Mouse (Mus musculus) c-Kit-positive CD71-positive TER-119-negative erythroid progenitor cells, embryonic 14.5 days (primary cell): ENCODE measurements around the gene Plin1.
A peak's percentile ranks its signal among the peaks of the same experiment; 100 is the strongest.

Experiments used
- DNase-seq: peaks from one replicate; pipeline ENCODE4 v3.0.0-alpha.2; 2013; ENCODE audit warnings: low read depth

The Plin1 gene

DNA sequence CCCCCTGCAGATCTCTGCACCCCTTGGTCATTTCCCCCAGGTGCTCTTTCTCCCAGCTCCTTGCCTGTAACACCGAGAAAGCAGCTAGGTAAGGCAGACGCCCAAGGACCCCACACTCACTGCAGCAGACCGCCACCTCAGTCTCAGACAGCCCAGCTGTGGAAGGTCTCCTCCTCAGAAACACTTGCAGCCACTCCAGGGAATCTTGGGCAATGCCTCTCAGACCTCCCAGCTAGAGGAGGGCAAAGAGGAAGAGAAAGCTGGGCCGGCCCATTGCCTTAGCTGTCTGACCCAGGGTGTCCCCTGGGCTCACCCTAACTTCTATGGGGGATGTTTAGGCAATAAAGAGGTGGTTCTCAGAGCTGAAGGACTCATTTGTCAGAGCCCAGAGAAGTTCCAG lies at the start of gene Plin1:
Gene Plin1 (minus strand): TSS at position 282 of the 400 bp plus-strand sequence.
- DNase-seq: no peak

- no peak for DNase-seq
Observed at GRCm38 (mm10) chr7:79782516-79782855, 49.8 kb upstream of the Plin1 start.

GRCm38 (mm10) chr7:79781826-79782515 lies 49.3 kb upstream of the Plin1 start:
- no peak for DNase-seq

GRCm38 (mm10) chr7:79780647-79781626 lies 48.2 kb upstream of the Plin1 start:
- DNase-seq: peak; percentile 40

GRCm38 (mm10) chr7:79771561-79772512 lies 39.1 kb upstream of the Plin1 start:
- DNase-seq: no peak

- no peak for DNase-seq
Observed at GRCm38 (mm10) chr7:79769664-79770063, 37.0 kb upstream of the Plin1 start.

DNA sequence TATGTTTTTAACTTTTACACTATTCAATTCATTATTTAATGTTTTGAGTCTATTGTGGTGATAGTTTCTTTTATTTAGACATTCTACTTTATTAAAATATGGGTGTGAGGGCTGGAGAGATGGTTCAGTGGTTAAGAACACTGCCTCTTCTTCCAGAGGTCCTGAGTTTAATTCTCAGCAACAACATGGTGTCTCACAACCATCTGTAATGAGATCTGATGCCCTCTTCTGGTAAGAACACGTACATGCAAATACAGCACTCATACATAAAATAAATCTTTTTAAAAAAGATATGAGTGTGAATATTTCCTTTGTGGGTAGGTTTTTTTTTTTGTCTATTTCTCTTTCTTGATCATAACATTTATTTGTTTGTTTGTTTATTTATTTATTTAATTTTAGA lies 33.3 kb upstream of the Plin1 start:
- no peak for DNase-seq

DNA sequence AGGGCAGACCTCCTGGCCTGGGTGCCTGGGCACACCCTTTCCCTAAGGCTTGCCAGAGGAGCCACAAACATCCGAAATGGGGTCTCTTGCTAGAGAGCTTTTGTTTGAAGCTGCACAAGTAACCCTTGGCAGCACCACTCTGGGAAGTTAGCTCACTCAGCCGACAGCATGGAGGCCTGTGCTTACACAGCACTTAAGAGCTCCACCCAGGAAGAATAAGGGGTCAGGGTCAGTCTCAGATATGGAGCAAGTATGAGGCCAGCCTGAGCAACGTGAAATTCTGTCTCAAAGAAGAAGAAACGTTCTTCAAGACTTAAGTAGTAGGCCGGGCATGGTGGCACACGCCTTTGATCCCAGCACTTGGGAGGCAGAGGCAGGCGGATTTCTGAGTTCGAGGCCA lies 29.4 kb upstream of the Plin1 start:
- no peak for DNase-seq

DNA sequence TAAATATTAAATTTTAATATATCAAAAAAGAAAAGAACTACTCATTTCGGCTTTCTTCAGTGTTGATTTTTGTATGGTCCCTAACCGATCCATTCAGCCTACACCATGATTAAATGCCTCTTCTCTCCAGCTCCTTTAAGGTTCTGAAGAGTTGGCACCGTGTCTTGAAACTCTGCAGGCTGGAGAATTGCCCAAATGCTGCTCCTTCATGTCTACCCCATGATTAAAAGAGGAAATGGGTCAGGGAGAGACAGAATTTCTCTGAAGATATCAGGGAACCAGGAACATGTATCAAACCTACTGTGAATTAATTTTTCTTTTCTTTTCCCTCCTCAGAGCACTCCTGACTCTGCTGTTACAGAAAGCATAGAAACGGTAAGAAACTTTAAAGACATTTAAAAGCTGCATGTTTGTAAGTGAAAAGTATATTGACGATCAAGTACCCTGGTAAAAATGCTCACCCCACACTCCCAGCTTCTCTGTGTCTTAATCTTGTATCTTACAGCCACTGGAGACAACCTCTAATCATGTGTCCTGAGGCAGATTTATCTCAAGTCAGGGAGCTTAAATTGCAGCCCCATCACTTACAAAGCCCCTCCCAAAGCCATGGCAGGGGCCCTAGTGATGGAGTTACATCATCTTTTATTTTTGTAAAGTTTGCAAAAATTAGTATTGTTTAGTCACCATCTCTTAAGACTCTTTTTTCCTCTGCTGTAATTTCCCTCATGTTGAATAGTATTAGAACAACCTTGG lies 28.6 kb upstream of the Plin1 start:
- DNase-seq: no peak

DNA sequence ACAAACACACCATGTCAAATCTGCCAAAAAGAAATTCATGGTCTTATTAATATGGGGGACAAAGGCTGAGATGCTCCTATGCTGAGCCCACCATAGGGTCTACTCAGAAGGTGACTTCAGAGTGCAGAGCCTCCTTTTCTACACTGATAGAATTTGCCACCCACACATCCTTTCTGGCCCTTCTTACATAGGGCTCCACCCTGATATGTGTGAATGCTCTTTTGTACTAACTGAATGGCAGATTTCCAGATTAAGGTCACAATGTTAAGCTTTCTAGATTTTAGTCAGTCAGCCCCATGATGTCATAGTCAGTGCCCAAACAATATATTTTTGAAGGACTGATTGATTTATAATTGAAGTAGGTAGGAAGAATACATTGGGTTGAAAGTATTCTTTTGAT lies 27.1 kb upstream of the Plin1 start:
- no peak for DNase-seq

- no peak for DNase-seq
Observed at GRCm38 (mm10) chr7:79758176-79758575, 25.5 kb upstream of the Plin1 start.

DNA sequence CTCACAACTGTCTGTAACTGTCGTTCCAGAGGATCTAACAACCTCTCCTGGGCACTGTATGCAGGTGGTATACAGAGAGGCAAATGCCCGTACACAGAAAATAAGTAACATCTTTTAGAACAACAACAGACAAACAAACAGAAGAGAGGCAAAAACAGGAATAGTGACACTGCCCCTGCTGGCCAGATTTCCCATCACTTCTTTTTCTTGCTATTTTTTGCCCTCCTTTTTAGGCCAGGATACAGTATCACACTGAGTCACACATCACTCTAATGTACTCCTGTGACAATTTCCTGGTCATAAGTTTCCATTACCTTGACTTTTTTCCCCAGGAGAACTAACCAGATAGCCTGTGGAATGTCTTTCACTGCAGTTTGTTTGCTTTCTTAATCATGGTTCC lies 23.6 kb upstream of the Plin1 start:
- no peak for DNase-seq

DNA sequence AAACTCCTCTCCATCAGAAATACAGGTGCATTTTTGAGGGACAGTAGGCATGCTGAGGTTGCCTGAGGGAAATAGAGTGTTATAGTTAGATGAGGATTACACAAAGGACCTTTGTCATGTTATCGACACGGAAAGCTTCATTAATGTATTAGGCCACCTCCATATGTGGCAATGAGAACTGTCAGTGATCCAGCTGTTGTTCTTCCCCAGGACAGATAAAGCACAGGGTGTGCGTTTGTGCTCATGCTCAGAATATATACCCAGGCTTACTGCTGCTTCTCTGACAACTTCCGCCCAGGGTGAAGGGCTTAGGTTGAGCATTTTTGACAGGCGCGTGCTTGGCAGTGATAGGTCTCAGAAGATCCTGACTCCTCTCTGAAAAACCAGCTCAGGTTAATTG lies 16.8 kb upstream of the Plin1 start:
- DNase-seq: no peak

DNA sequence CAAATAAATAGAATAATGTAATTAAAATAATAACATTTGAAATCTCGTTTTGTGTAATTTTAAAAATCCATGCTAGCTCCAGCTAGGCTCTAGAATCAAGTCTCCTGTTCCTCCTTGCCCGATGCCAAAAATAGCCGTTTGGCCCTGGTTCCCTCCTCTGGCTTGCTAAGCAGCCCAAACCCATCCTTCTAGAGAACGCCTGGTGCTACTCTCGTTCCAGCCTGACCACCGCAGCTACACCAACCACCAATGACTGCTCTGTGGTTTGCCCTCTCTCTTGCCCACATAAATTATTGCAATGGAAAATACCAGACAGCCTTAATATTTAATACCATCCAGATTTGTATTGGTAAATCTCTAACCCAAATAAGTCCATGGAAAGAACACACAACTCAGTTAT lies 15.0 kb upstream of the Plin1 start:
- no peak for DNase-seq

DNA sequence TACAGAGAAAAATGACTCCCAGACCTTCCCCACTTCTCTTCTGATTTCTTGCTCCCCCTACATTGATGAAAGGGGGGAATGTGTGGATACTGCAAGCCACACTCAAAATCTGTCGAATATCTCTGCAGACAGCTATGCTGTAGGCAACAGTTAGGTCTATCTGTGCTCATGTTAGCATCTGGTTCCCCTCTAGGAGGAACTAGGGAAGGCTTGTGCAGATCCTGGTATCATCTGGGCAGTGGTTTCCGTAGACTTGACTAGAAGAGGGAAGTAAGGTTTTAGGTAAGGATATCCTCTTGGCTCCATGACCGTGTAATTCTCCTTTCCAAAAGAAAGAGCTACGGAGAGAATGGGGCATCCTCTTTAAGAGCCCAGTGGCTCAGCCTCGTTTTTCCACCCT lies 11.9 kb upstream of the Plin1 start:
- DNase-seq: no peak

GRCm38 (mm10) chr7:79744051-79744450 lies 11.3 kb upstream of the Plin1 start:
- no peak for DNase-seq

DNA sequence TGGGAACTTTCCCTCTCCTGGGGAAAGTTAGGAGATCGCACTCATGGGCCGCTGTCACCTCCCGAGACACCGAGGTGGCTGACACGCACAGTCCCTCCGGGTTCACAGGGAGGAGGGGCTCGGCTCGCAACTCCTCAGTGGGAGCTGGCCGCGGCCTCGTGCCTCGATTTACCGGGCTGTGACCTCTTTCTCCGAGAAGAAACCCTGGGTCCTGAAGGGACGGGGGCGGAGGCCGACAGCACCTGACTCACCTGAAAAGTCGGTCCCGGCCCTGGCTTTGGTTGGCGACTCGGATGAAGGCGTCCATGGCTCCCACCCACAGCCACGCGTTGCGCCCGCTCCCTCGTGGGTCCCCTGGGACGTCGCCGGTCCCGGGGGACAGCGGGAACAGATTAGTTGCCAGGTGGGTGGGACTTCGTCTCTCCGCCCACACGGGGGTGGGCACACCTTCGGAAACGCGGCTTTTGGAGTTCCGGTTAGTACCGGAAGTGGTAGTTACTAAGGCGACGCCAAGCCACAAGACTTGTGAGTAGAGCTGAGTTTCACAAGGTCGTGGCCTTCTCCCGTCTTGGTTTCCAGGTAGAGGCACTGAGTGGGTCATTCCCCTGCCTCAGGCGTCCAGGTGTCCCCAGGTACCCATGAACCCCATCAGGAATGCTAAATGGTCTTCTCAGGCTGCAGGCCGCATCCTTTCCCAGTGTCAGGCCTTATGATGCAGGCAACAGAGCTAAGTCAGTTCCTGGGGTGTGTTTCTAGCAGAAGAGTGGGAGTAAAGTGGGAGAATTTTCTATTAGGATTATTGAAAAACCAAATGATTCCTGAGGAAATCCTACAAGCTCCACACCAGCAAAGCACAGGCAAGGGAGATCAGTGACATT lies 10.2 kb upstream of the Plin1 start, which contains the start of the genes Pex11a and Wdr93:
Gene Pex11a (minus strand): TSS at position 473 of the 878 bp plus-strand sequence.
Gene Wdr93 (plus strand): TSS at position 505 of the 878 bp plus-strand sequence.
- peak; percentile 62 for DNase-seq

DNA sequence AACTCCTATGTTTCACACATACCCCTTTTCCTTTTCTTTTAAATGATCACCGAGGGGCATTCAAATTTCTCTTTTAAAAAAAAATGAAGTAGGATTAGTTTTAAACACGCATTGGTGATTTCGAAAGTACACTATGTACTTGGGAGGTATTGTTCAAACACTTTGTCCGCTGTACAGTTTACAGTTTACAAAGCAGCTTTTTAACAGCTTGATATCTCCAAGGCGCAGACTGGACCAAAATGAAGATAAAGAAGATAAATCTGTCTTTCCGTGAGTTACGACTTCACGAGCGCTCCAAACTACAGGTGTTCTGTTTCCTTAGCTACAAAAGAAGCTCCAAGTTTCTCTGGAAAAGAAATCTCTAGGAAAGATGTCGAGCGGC lies 9.6 kb upstream of the Plin1 start:
- peak; percentile 41 for DNase-seq

GRCm38 (mm10) chr7:79740279-79740678 lies 7.6 kb upstream of the Plin1 start:
- DNase-seq: no peak

GRCm38 (mm10) chr7:79738913-79739312 lies 6.2 kb upstream of the Plin1 start:
- DNase-seq: no peak
